Mouse (Mus musculus) stomach, postnatal 0 days (tissue): ENCODE data around the gene Bmpr2.

Experiments
- CTCF ChIP-seq: IDR thresholded peaks from 2 replicates; pipeline ENCODE4 v1.5.1; 2016; ENCODE audit warnings: antibody characterized with exemption, low read depth, mild to moderate bottlenecking, moderate library complexity
- EP300 ChIP-seq: optimal IDR thresholded peaks from 2 replicates; pipeline ENCODE3; 2016; ENCODE audit warnings: antibody characterized with exemption

- TF ChIP-seq CTCF: no peak
- TF ChIP-seq EP300: no peak
These were observed 8.7 kb downstream of the Bmpr2 start for GRCm38 (mm10) chr1:59771871-59772270.
